Mouse (Mus musculus): ENCODE measurements around the gene Igsf21.

The Igsf21 gene

DNA sequence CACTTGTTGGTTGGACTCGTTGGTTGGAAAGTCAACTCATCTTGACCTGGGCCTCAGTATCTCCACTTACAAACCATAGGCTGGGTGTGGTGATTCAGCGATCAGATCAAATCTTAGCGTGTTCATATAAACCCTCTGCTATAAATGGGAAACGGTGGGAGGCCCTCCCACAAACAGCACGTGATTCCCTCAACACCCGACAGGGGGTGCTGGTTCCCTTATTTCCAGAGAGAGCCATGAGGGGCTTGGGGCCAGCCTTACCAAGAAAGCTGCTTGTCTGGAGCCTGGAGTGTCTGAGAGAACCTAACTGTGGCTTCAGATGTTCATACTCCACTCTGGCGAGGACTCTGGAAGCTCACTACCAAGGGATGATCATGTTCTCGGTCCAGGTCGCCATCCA lies 106.1 kb downstream of the Igsf21 start:
- DNase-seq: no peak

- DNase-seq: no peak
Measured at GRCm38 (mm10) chr4:140138846-140139245, 107.7 kb downstream of the Igsf21 start.

DNA sequence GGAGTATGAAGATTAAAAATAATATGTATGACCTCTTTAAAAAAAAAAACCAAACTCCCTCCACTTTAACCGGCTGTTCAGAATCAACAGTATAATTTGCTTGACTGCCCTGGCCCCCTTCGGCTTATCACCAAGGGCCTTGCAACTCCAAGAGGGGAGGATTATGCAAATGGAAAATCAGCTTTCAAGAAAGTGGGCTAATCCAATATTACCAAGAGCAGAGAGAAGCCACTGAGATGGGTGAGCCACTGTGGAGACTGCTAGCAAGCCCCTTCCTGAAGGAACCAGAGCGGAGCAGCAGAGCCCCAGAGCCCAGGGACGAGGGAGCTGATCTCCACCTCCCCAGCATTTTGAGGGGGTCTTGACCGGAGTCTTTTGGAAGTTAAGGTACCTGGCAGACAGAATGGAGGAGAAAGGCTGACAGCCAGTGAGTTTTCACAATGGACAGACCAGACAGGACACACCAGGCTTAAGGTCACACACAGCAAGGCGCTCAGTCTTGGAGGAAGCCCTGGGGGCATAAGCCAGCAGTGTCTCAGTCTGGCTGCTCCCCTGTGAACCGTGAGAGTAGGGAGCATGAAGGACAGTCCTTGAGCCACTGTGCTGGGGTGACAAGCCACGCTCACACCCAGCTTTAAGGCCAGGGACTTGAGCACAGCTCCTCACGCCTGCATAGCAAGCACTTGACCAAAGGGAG lies 114.8 kb downstream of the Igsf21 start:
- no peak for DNase-seq

DNA sequence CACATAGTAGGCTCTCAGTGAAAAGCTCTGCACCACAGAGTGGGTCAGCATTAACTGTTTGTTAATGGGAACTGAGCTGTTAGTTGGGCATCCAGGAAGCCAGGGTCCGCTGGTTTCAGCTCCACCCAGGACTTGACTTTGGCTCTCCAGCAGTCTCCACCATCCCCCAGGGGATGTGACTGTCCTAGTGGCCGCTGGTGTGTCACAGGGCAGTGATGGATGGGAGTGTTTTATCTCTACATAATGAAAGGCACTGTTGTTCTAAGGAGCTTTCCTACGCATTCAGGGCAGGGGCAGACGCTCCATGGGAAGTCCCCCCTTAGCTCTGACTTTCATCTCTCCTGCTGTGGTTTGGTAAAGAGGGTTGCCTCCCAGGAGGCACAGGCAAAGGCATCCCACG lies 115.4 kb downstream of the Igsf21 start:
- DNase-seq: no peak

- no peak for DNase-seq
Measured at GRCm38 (mm10) chr4:140129553-140130275, 116.9 kb downstream of the Igsf21 start.

GRCm38 (mm10) chr4:140128116-140128515 lies 118.5 kb downstream of the Igsf21 start:
- DNase-seq: no peak

DNA sequence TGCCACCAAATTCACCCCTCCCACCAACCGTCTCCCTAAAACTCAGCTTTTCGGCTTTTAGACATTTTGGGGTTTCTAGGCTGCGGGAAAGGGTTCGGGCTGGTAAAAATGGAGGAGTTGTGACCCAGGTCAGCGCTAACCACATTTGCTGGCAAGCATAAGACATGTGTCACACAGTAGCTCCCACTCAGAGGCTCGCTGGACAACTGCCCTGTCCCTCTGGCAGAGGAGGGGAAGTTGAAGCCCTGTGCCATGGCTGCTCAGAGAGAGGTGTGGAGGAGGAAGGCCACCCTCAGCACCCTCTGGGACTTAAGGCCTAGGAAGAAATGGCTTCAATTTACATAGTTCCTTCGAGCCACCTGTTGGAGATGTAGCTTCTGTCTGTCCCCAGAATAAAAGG lies 120.8 kb downstream of the Igsf21 start:
- no peak for DNase-seq

- DNase-seq: no peak
Measured at GRCm38 (mm10) chr4:140122534-140122933, 124.0 kb downstream of the Igsf21 start.

DNA sequence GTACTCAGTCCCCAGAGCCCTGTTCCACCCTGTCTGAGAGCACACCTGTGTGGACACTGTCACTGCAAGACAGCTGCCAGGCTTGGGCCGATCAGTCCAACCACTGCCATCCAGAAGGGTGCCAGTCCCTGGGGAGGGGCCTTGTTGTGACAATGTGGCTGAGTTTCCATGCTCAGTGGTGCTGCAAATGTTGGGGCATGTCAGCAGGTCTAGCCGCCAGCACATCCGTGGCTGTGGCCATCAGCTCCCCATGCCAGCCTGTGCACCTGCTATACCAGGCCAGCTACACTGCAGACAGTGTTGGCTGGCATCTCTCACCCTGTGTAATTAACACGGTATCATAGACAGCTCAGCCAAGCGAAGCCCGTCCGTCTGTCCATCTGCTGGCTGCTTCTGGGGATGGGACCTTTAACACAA lies 129.3 kb downstream of the Igsf21 start:
- DNase-seq: no peak

DNA sequence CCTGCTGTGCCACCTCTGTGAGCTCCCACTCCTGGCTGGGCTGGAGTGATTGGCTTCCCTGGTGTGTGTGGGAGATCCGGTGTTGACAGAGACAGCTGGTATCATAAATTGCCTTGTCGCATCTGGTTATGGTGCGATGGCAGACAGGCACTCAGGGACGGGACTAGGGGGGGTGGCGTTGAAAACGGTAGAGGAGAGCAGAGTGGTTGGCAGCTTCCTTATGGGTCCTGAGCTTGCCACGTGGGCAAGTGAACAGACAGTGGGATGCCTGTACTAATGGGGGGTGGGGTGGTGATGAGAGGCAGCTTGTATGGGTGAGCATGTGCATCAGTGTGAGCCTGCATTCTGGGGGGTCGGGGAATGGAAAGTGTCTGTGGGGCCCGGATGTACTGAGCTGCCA lies 130.8 kb downstream of the Igsf21 start:
- DNase-seq: no peak

DNA sequence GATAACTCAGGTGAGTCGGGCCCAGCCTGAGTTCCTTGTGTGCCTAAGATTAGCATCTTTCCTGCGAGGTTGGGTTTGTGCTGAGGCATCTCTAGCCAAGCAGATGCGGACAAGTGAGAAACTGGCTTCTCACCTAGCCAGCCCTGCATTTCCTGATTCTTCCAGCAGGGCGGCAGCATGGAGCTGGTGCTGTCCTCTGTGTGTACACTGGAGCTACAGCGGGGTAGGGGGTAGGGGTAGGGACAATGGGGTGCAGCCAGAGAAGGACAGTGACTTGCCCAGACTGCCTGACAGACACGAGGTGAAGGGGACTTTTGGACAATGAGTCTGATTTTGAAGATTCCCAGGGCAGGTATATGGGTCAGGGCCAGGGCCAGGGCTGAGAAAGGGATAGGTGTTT lies 131.5 kb downstream of the Igsf21 start:
- no peak for DNase-seq

- DNase-seq: no peak
Measured at GRCm38 (mm10) chr4:140113690-140114475, 132.7 kb downstream of the Igsf21 start.

DNA sequence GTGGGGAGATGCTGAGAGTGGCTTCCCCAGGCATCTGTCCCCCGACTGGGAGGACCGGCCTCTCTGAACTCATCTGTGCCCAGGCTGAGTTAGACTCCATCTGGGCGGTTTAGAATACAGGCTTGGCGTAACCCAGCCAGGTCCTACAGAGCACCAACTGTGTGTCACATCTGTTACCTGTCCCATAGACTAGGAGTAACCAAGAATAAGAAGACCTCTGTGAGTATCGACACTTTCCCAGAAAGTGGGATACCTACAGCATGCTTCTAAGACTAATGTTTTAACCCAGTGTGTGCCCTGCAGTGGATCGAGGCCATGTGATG lies 137.0 kb downstream of the Igsf21 start:
- DNase-seq: no peak

DNA sequence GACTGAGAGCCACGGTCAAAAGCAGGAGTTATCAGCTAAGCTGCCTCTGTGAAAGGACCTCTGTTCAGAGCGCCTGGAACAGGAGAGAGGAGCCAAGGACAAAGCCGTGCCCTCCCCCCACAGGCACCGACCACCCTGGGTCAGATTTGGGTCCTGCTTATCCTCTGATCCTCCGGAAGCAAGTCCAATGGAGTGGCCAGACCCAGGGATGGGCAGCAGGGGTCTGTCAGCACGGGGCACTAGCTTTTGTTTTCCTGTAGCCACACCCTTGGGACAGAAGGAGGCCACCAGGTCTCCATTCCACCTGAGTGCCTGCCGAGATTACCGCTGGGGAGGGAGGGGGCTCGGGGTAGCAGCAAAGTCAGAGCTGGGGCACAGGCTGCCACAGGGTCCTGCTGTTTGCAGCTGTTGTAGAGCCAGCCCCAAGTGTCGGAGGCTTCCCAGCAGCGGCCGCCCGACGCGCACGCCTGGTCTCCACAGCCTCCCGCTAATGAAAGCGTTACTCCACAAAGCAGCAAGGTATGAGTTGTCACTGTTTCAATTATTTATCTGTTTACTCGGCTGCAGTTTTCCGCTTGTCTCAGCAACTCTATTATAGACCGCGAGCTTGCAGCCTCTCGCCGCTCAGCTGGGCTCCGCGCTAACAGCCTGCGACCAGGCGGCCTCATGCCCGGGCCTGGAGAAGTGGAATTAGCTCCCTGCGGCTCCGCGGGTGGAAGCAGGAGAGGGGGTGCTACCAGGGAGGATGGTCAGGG lies 137.5 kb downstream of the Igsf21 start:
- no peak for DNase-seq

- DNase-seq: no peak
Measured at GRCm38 (mm10) chr4:140107161-140107560, 139.4 kb downstream of the Igsf21 start.

- no peak for DNase-seq
Measured at GRCm38 (mm10) chr4:140104795-140105194, 141.8 kb downstream of the Igsf21 start.

- DNase-seq: no peak
Measured at GRCm38 (mm10) chr4:140103341-140104027, 143.1 kb downstream of the Igsf21 start.

DNA sequence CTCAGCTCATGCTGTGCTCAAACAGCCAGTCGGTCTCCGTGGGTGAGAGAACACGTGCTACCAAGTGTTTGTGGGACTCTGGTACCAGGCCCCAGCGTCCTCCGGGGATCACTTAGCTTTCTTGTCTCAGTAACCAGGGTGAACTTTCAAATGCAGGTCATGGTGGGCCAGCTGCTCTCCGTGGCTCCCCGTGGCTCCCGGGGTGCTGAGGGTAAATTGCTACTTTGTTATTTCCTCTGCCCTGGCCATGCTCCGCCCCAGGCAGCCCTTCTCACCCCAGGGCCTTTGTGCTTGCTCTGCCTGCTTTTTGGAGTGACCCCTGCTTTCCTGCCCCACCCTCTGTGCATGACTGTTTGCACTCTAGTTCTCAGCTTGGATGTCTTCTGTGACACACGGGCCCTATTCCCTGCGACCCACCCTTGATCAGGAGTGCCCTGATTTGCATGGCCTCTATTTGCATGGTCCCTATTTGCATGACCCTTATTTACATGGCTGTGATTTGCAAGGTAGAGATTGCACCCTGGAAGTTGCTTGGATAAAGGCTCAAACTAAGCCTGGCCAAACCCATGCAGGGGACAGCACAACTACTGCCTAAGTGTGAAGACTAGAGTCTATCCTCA lies 143.9 kb downstream of the Igsf21 start:
- DNase-seq: no peak

DNA sequence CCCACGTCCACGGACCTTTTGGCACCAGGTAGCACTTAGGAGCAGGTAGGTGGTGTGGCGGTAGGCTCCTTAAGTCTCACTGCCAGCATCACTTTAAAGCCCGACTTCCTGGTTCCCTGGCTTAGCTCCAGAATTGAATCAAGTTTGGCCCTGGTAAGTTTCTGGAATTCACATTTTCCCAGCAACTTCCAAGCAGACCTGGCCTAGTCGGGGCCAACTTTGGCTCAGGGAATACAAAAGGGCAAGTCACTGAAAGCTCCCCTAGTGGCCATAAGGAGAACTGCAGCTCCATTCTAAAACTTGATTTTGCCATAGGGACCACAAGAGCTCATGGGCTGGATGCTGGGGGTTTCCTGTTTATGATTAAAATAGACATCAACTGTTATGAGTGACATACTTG lies 145.5 kb downstream of the Igsf21 start:
- DNase-seq: peak; percentile 16

GRCm38 (mm10) chr4:140100141-140100540 lies 146.4 kb downstream of the Igsf21 start:
- DNase-seq: no peak

DNA sequence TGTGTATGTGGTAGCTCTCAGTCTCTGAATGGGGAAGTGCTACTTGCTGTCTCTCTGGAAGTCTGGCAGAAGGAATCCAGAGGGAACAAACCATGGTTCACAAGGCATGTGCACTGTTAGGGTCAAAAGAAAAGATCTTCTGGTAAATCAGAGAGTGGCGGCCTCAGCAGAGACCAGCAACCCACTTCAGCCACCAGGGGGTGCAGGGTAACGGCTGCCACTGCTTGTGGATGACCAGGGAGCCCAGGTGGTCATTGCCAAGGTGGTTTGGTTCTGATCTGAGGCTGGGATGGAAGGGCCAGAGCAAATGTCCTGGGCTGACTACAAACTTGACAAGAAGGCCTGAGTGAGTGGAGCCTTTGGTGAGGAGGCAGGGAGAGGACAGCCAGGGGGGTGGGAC lies 150.3 kb downstream of the Igsf21 start:
- no peak for DNase-seq

- DNase-seq: no peak
Measured at GRCm38 (mm10) chr4:140094835-140095234, 151.7 kb downstream of the Igsf21 start.
